Mouse (Mus musculus): Measurements from ENCODE around the gene Utp15.

GRCm38 (mm10) chr13:98298833-98299758 is 36.3 kb upstream of the Utp15 start:
- TF ChIP-seq CTCF (IDR thresholded peaks at IDR 0.05; ENCODE audit: low read depth, low read length), result peak; percentile 27; the same call in 1 of the 2 replicates
- TF ChIP-seq POLR2A (IDR thresholded peaks at IDR 0.05; ENCODE audit: borderline replicate concordance, low read depth, low read length), result no peak

Measured in bone marrow macrophage, adult 2 months (primary cell).